Mouse (Mus musculus): ENCODE data around the gene Adh1.

DNA sequence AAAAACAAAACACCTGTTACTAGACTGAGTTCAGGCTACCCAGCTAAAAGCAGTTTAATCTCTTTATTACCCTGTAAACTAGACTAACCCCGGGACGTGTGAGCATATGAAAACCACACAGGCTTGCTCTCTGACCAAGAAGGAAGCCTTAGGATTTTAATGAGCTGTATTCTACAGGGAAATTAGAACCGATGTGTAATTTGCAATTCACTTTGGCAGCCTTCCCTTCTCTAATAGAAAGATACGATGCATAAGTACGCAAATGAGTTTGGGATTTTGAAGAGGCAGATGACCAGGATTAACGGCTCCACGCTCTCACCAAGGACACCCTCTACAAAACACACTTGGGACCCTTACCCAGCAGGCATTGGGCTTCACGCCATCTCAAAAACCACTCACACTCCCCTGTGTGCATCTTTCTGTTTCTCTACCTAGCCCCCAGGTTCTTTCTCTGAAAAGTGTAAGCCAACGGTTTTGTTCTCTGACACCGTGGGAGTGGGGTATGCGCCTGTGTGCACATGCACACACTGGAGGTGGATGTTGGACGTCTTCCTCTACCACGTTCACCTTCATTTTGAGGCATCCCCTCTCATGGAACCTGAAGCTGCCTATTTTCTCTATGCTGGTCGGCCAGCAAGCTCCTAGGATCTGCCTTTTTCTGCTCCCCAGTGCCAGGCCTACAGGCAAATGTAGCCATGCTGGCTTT lies 18.6 kb upstream of the Adh1 start:
- TF ChIP-seq TAL1 (IDR thresholded peaks at IDR 0.05; ENCODE audit: low read length) (no peak), GATA1 (IDR thresholded peaks at IDR 0.05; ENCODE audit: low read length) (no peak)
